Mouse (Mus musculus) forebrain, embryonic 12.5 days (tissue): ENCODE measurements around the gene Gtf3c1. TPM values are rescaled to one million over a fixed set of nuclear protein-coding genes. Genes with fewer than 3 reads are reported as not detected.

Experiments
- ATAC-seq: fragments of 200-750 bp; cut with Nextera tagmentation; 2 replicates; pipeline ENCODE4 v1.8.0; 2017; ENCODE audit warnings: moderate TSS enrichment; ENCODE audit not compliant: low FRiP score
- H3K27ac ChIP-seq: fragments of 300-500 bp; sonication (generic); 2 replicates; pipeline ENCODE4 v1.5.1; 2016; ENCODE audit warnings: mild to moderate bottlenecking
- H3K27me3 ChIP-seq: fragments of 300-500 bp; sonication (generic); 2 replicates; pipeline ENCODE4 v1.6.1; 2016; ENCODE audit warnings: mild to moderate bottlenecking
- H3K36me3 ChIP-seq: fragments of 300-500 bp; sonication (generic); replicated peaks from 2 replicates; pipeline ENCODE4 v1.6.1; 2016; ENCODE audit warnings: mild to moderate bottlenecking
- H3K4me1 ChIP-seq: fragments of 300-500 bp; sonication (generic); 2 replicates; pipeline ENCODE4 v1.6.1; 2016
- H3K4me2 ChIP-seq: fragments of 300-500 bp; sonication (generic); 2 replicates; pipeline ENCODE4 v1.6.1; 2016; ENCODE audit warnings: mild to moderate bottlenecking, moderate library complexity
- H3K4me3 ChIP-seq: fragments of 300-500 bp; sonication (generic); replicated peaks from 2 replicates; pipeline ENCODE4 v1.5.1; 2016; ENCODE audit warnings: mild to moderate bottlenecking
- H3K9ac ChIP-seq: fragments of 300-500 bp; sonication (generic); 2 replicates; pipeline ENCODE4 v1.6.1; 2016; ENCODE audit warnings: mild to moderate bottlenecking
- H3K9me3 ChIP-seq: fragments of 300-500 bp; sonication (generic); 2 replicates; pipeline ENCODE4 v1.6.1; 2016
- WGBS: fragments of 180-500 bp; shearing (Covaris S2); methylation state at CpG from one replicate; pipeline ENCODE4 v1.1.7; 2016; 5-methylcytosine and 5-hydroxymethylcytosine counted together
- polyA plus RNA-seq: library from polyadenylated mRNA; unstranded; fragments of >200 nt; fragmentation: Nextera tagmentation; extraction: Ambion mirVana; gene quantifications from 2 replicates; pipeline ENCODE4 v1.2.1, GENCODE M21; 2016

The Gtf3c1 gene
- polyA plus RNA-seq, 1 experiment from 2014 or later, result 51.4 TPM

GRCm38 (mm10) chr7:125637220-125638140 lies 70.1 kb downstream of the Gtf3c1 start:
- Histone ChIP-seq H3K4me2 (no peak overlapping the region), H3K27me3 (no peaks in the 10 kb centered on the region), H3K4me3 (no peak overlapping the region), H3K27ac (no peak overlapping the region), H3K9me3 (no peaks in the 10 kb centered on the region), H3K36me3 (peaks cover 32% of the 10 kb centered on the region), H3K4me1 (peaks cover 12% of the 10 kb centered on the region), H3K9ac (no peak overlapping the region)
- no peak for ATAC-seq
- 87% methylated on average over 8 of the region's 8 CpGs for WGBS

- Histone ChIP-seq H3K4me2 (no peak overlapping the region), H3K36me3 (no peaks in the 10 kb centered on the region), H3K9ac (no peak overlapping the region), H3K4me1 (peaks cover 9% of the 10 kb centered on the region), H3K4me3 (no peak overlapping the region), H3K9me3 (peaks cover 4% of the 10 kb centered on the region; the same call in 1 of the 2 replicates), H3K27me3 (no peaks in the 10 kb centered on the region), H3K27ac (no peak overlapping the region)
- WGBS, result 92% methylated on average over 3 of the region's 3 CpGs
- ATAC-seq, result no peak
Measured at GRCm38 (mm10) chr7:125630989-125631388, 76.6 kb downstream of the Gtf3c1 start.

- H3K9me3 ChIP-seq, result peaks cover 4% of the 10 kb centered on the region; the same call in 1 of the 2 replicates
- peaks cover 9% of the 10 kb centered on the region for H3K4me1 ChIP-seq
- no peak overlapping the region for H3K27ac ChIP-seq
- no peaks in the 10 kb centered on the region for H3K27me3 ChIP-seq
- H3K4me2 ChIP-seq, result no peak overlapping the region
- WGBS, result 67% methylated on average over 4 of the region's 4 CpGs
- no peak overlapping the region for H3K4me3 ChIP-seq
- no peaks in the 10 kb centered on the region for H3K36me3 ChIP-seq
- no peak for ATAC-seq
- no peak overlapping the region for H3K9ac ChIP-seq
Measured at GRCm38 (mm10) chr7:125630317-125630716, 77.3 kb downstream of the Gtf3c1 start.

- WGBS, result 71% methylated on average over 7 of the region's 7 CpGs
- peaks cover 4% of the 10 kb centered on the region; the same call in 1 of the 2 replicates for H3K9me3 ChIP-seq
- H3K36me3 ChIP-seq, result no peaks in the 10 kb centered on the region
- no peaks in the 10 kb centered on the region for H3K4me1 ChIP-seq
- no peaks in the 10 kb centered on the region for H3K27me3 ChIP-seq
- H3K27ac ChIP-seq, result no peak overlapping the region
- no peak for ATAC-seq
- no peak overlapping the region for H3K4me3 ChIP-seq
- no peak overlapping the region for H3K4me2 ChIP-seq
- H3K9ac ChIP-seq, result no peak overlapping the region
Measured at GRCm38 (mm10) chr7:125625829-125626228, 81.8 kb downstream of the Gtf3c1 start.

GRCm38 (mm10) chr7:125625219-125625618 lies 82.4 kb downstream of the Gtf3c1 start:
- 70% methylated on average over 4 of the region's 4 CpGs for WGBS
- H3K9me3 ChIP-seq, result peaks cover 4% of the 10 kb centered on the region; the same call in 1 of the 2 replicates
- H3K27me3 ChIP-seq, result no peaks in the 10 kb centered on the region
- no peak overlapping the region for H3K9ac ChIP-seq
- H3K4me2 ChIP-seq, result no peak overlapping the region
- H3K27ac ChIP-seq, result no peak overlapping the region
- H3K4me1 ChIP-seq, result no peaks in the 10 kb centered on the region
- H3K4me3 ChIP-seq, result no peak overlapping the region
- no peak for ATAC-seq
- H3K36me3 ChIP-seq, result no peaks in the 10 kb centered on the region

GRCm38 (mm10) chr7:125622741-125623685 lies 84.6 kb downstream of the Gtf3c1 start:
- H3K27me3 ChIP-seq, result no peaks in the 10 kb centered on the region
- H3K36me3 ChIP-seq, result no peaks in the 10 kb centered on the region
- no peak overlapping the region for H3K9ac ChIP-seq
- H3K27ac ChIP-seq, result no peak overlapping the region
- no peak overlapping the region for H3K4me3 ChIP-seq
- H3K9me3 ChIP-seq, result no peaks in the 10 kb centered on the region
- no peak for ATAC-seq
- no peaks in the 10 kb centered on the region for H3K4me1 ChIP-seq
- no peak overlapping the region for H3K4me2 ChIP-seq
- WGBS, result 81% methylated on average over 7 of the region's 7 CpGs

GRCm38 (mm10) chr7:125620077-125620476 lies 87.5 kb downstream of the Gtf3c1 start:
- WGBS, result 87% methylated on average over 4 of the region's 4 CpGs
- Histone ChIP-seq H3K4me2 (no peak overlapping the region), H3K36me3 (no peaks in the 10 kb centered on the region), H3K27ac (no peak overlapping the region), H3K4me1 (no peaks in the 10 kb centered on the region), H3K27me3 (no peaks in the 10 kb centered on the region), H3K9me3 (no peaks in the 10 kb centered on the region), H3K4me3 (no peak overlapping the region), H3K9ac (no peak overlapping the region)
- no peak for ATAC-seq

GRCm38 (mm10) chr7:125618016-125618415 lies 89.6 kb downstream of the Gtf3c1 start:
- Histone ChIP-seq H3K9ac (no peak overlapping the region), H3K4me3 (no peak overlapping the region), H3K36me3 (no peaks in the 10 kb centered on the region), H3K4me1 (no peaks in the 10 kb centered on the region), H3K4me2 (no peak overlapping the region), H3K27ac (no peak overlapping the region), H3K9me3 (no peaks in the 10 kb centered on the region), H3K27me3 (no peaks in the 10 kb centered on the region)
- ATAC-seq, result no peak
- WGBS, result 88% methylated on average over 7 of the region's 7 CpGs

- Histone ChIP-seq H3K36me3 (no peaks in the 10 kb centered on the region), H3K27me3 (no peaks in the 10 kb centered on the region), H3K27ac (no peak overlapping the region), H3K4me3 (no peak overlapping the region), H3K9ac (no peak overlapping the region), H3K4me2 (no peak overlapping the region), H3K4me1 (no peaks in the 10 kb centered on the region), H3K9me3 (no peaks in the 10 kb centered on the region)
- no peak for ATAC-seq
- WGBS, result 93% methylated on average over 7 of the region's 7 CpGs
Measured at GRCm38 (mm10) chr7:125615453-125615852, 92.1 kb downstream of the Gtf3c1 start.

- WGBS, result 81% methylated on average over 5 of the region's 5 CpGs
- H3K9me3 ChIP-seq, result no peaks in the 10 kb centered on the region
- H3K36me3 ChIP-seq, result no peaks in the 10 kb centered on the region
- H3K4me1 ChIP-seq, result no peaks in the 10 kb centered on the region
- no peak overlapping the region for H3K27ac ChIP-seq
- no peaks in the 10 kb centered on the region for H3K27me3 ChIP-seq
- ATAC-seq, result no peak
- no peak overlapping the region for H3K9ac ChIP-seq
- H3K4me3 ChIP-seq, result no peak overlapping the region
- no peak overlapping the region for H3K4me2 ChIP-seq
Measured at GRCm38 (mm10) chr7:125613579-125613978, 94.0 kb downstream of the Gtf3c1 start.

- WGBS, result 89% methylated on average over 4 of the region's 4 CpGs
- Histone ChIP-seq H3K4me1 (no peaks in the 10 kb centered on the region), H3K9me3 (no peaks in the 10 kb centered on the region), H3K27me3 (no peaks in the 10 kb centered on the region), H3K36me3 (no peaks in the 10 kb centered on the region), H3K27ac (no peak overlapping the region), H3K4me3 (no peak overlapping the region), H3K4me2 (no peak overlapping the region), H3K9ac (no peak overlapping the region)
- no peak for ATAC-seq
Measured at GRCm38 (mm10) chr7:125608183-125608688, 99.3 kb downstream of the Gtf3c1 start.
